Mouse (Mus musculus) adrenal gland, postnatal 25 days (tissue): Measurements from ENCODE around the gene Card6. TPM values are rescaled to one million over a fixed set of nuclear protein-coding genes. Genes with fewer than 3 reads are reported as not detected.
A peak's percentile ranks its signal among the peaks of the same experiment; 100 is the strongest.

Experiments
- DNase-seq: peaks from one replicate; pipeline ENCODE4 v3.0.0; 2021; ENCODE audit warnings: mixed read lengths
- long read RNA-seq: library from polyadenylated mRNA; stranded (forward); transcript quantifications from one replicate; pipeline ENCODE4 v2.0.0, GENCODE M21; 2021
- total RNA-seq: library from RNA; stranded (reverse); gene quantifications from 2 replicates; pipeline ENCODE4 v1.2.3, GENCODE M21; 2021

Gene Card6
- 7.9 and 11.4 TPM in 2 replicates for total RNA-seq
- long read RNA-seq, partial matches to known transcripts = 2 of 5 reads
- long read RNA-seq, other reads (novel, unspliced or antisense) = 2 of 5 reads

- DNase-seq = no peak
Measured at GRCm38 (mm10) chr15:5107686-5108654, at the start of gene Card6. Gene Card6 (minus strand): TSS chr15:5108539.

GRCm38 (mm10) chr15:5157386-5157785 is 49.0 kb upstream of the Card6 start:
- DNase-seq = no peak

GRCm38 (mm10) chr15:5156355-5156754 is 48.0 kb upstream of the Card6 start:
- no peak for DNase-seq

GRCm38 (mm10) chr15:5155093-5155492 is 46.8 kb upstream of the Card6 start:
- DNase-seq = no peak

GRCm38 (mm10) chr15:5154621-5155020 is 46.3 kb upstream of the Card6 start:
- no peak for DNase-seq

GRCm38 (mm10) chr15:5152171-5152570 is 43.8 kb upstream of the Card6 start:
- no peak for DNase-seq

GRCm38 (mm10) chr15:5149187-5149586 is 40.8 kb upstream of the Card6 start:
- DNase-seq = no peak

- DNase-seq = no peak
Measured at GRCm38 (mm10) chr15:5145196-5145945, 37.0 kb upstream of the Card6 start.

GRCm38 (mm10) chr15:5144021-5144778 is 35.9 kb upstream of the Card6 start:
- peak; percentile 74 for DNase-seq

- DNase-seq = peak; percentile 83
Measured at GRCm38 (mm10) chr15:5143361-5144020, 35.2 kb upstream of the Card6 start, which contains the start of gene Prkaa1. Gene Prkaa1 (plus strand): TSS chr15:5143861.

- DNase-seq = no peak
Measured at GRCm38 (mm10) chr15:5142714-5143113, 34.4 kb upstream of the Card6 start.

GRCm38 (mm10) chr15:5142047-5142446 is 33.7 kb upstream of the Card6 start:
- DNase-seq = no peak

GRCm38 (mm10) chr15:5140357-5140756 is 32.0 kb upstream of the Card6 start:
- DNase-seq = no peak

GRCm38 (mm10) chr15:5139863-5140262 is 31.5 kb upstream of the Card6 start:
- no peak for DNase-seq

- no peak for DNase-seq
Measured at GRCm38 (mm10) chr15:5139366-5139765, 31.0 kb upstream of the Card6 start.

GRCm38 (mm10) chr15:5138021-5138856 is 29.9 kb upstream of the Card6 start:
- DNase-seq = no peak

- DNase-seq = no peak
Measured at GRCm38 (mm10) chr15:5134945-5135483, 26.7 kb upstream of the Card6 start.

GRCm38 (mm10) chr15:5134179-5134578 is 25.8 kb upstream of the Card6 start:
- no peak for DNase-seq

GRCm38 (mm10) chr15:5133301-5133700 is 25.0 kb upstream of the Card6 start:
- no peak for DNase-seq
